Mouse (Mus musculus): ENCODE data around the gene Ajm1. TPM values are rescaled to one million over a fixed set of nuclear protein-coding genes. Genes with fewer than 3 reads are reported as not detected.

Ajm1 gene
- polyA plus RNA-seq, 1 experiment from 2014 or later: 2.2 TPM

GRCm38 (mm10) chr2:25551186-25551585, 30.4 kb downstream of the Ajm1 start:
- no peaks in the 10 kb centered on the region for H3K27me3 ChIP-seq (replicated peaks; ENCODE audit: control insufficient read depth, insufficient read depth, low read length)
- peaks cover 5% of the 10 kb centered on the region; the same call in 1 of the 2 replicates for H3K4me1 ChIP-seq (ENCODE audit: control insufficient read depth, insufficient read depth, low read length)
- H3K36me3 ChIP-seq (ENCODE audit: control insufficient read depth, insufficient read depth, low read length): no peaks in the 10 kb centered on the region
- no peak overlapping the region for H3K4me3 ChIP-seq (ENCODE audit: low read depth, low read length)
- ATAC-seq: no peak
- H3K27ac ChIP-seq (ENCODE audit: low read depth, low read length): no peak overlapping the region
- no peak overlapping the region for H3K9ac ChIP-seq (ENCODE audit: low read length)
- peak; percentile 39 for DNase-seq (ENCODE audit: low spot score)
- no peaks in the 10 kb centered on the region for H3K9me3 ChIP-seq (replicated peaks; ENCODE audit: control insufficient read depth, low read length)
- WGBS: 35% methylated on average over 5 of the region's 5 CpGs
- no peak overlapping the region for H3K4me2 ChIP-seq (ENCODE audit: low read length)

GRCm38 (mm10) chr2:25549021-25549991, 32.3 kb downstream of the Ajm1 start:
- Histone ChIP-seq H3K4me3 (ENCODE audit: low read depth, low read length) (no peak overlapping the region), H3K4me2 (ENCODE audit: low read length) (no peak overlapping the region), H3K9me3 (replicated peaks; ENCODE audit: control insufficient read depth, low read length) (no peaks in the 10 kb centered on the region), H3K4me1 (ENCODE audit: control insufficient read depth, insufficient read depth, low read length) (peaks cover 12% of the 10 kb centered on the region), H3K27ac (ENCODE audit: low read depth, low read length) (no peak overlapping the region), H3K36me3 (ENCODE audit: control insufficient read depth, insufficient read depth, low read length) (no peaks in the 10 kb centered on the region), H3K27me3 (replicated peaks; ENCODE audit: control insufficient read depth, insufficient read depth, low read length) (no peaks in the 10 kb centered on the region), H3K9ac (ENCODE audit: low read length) (no peak overlapping the region)
- ATAC-seq (no peak), DNase-seq (ENCODE audit: low spot score) (no peak)
- 80% methylated on average over 9 of the region's 9 CpGs for WGBS

- 3% methylated on average over 35 of the region's 48 CpGs for WGBS
- H3K4me1 ChIP-seq (ENCODE audit: control insufficient read depth, insufficient read depth, low read length): peaks cover 12% of the 10 kb centered on the region
- H3K36me3 ChIP-seq (ENCODE audit: control insufficient read depth, insufficient read depth, low read length): no peaks in the 10 kb centered on the region
- no peaks in the 10 kb centered on the region for H3K9me3 ChIP-seq (replicated peaks; ENCODE audit: control insufficient read depth, low read length)
- DNase-seq (ENCODE audit: low spot score) (peak; percentile 99), ATAC-seq (peak; percentile 100)
- peak within 1 kb of the TSS; percentile 78 for H3K9ac ChIP-seq (ENCODE audit: low read length)
- no peaks in the 10 kb centered on the region for H3K27me3 ChIP-seq (replicated peaks; ENCODE audit: control insufficient read depth, insufficient read depth, low read length)
- no peak within 1 kb of the TSS; the same call in 1 of the 2 replicates for H3K27ac ChIP-seq (ENCODE audit: low read depth, low read length)
- peak within 1 kb of the TSS; percentile 77 for H3K4me2 ChIP-seq (ENCODE audit: low read length)
- H3K4me3 ChIP-seq (ENCODE audit: low read depth, low read length): peak within 1 kb of the TSS; percentile 68
Observed at GRCm38 (mm10) chr2:25546811-25547491, 34.6 kb downstream of the Ajm1 start, which contains the start of gene Traf2. Traf2 (minus strand) TSS chr2:25546940.

GRCm38 (mm10) chr2:25545996-25546810, 35.4 kb downstream of the Ajm1 start:
- Histone ChIP-seq H3K4me3 (ENCODE audit: low read depth, low read length) (peak overlapping the region; percentile 68), H3K36me3 (ENCODE audit: control insufficient read depth, insufficient read depth, low read length) (no peaks in the 10 kb centered on the region), H3K9ac (ENCODE audit: low read length) (peak overlapping the region; percentile 78), H3K4me1 (ENCODE audit: control insufficient read depth, insufficient read depth, low read length) (peaks cover 12% of the 10 kb centered on the region), H3K4me2 (ENCODE audit: low read length) (peak overlapping the region; percentile 77), H3K27ac (ENCODE audit: low read depth, low read length) (no peak overlapping the region; the same call in 1 of the 2 replicates), H3K27me3 (replicated peaks; ENCODE audit: control insufficient read depth, insufficient read depth, low read length) (no peaks in the 10 kb centered on the region), H3K9me3 (replicated peaks; ENCODE audit: control insufficient read depth, low read length) (no peaks in the 10 kb centered on the region)
- DNase-seq (ENCODE audit: low spot score) (no peak), ATAC-seq (peak; percentile 66)
- WGBS: 11% methylated on average over 31 of the region's 43 CpGs

GRCm38 (mm10) chr2:25541644-25542367, 39.8 kb downstream of the Ajm1 start:
- peaks cover 8% of the 10 kb centered on the region for H3K4me1 ChIP-seq (ENCODE audit: control insufficient read depth, insufficient read depth, low read length)

GRCm38 (mm10) chr2:25540541-25540948, 41.0 kb downstream of the Ajm1 start:
- Histone ChIP-seq H3K9me3 (replicated peaks; ENCODE audit: control insufficient read depth, low read length) (no peaks in the 10 kb centered on the region), H3K36me3 (ENCODE audit: control insufficient read depth, insufficient read depth, low read length) (peaks cover 27% of the 10 kb centered on the region), H3K9ac (ENCODE audit: low read length) (no peak overlapping the region), H3K27ac (ENCODE audit: low read depth, low read length) (no peak overlapping the region), H3K4me3 (ENCODE audit: low read depth, low read length) (no peak overlapping the region), H3K27me3 (replicated peaks; ENCODE audit: control insufficient read depth, insufficient read depth, low read length) (no peaks in the 10 kb centered on the region), H3K4me1 (ENCODE audit: control insufficient read depth, insufficient read depth, low read length) (peaks cover 2% of the 10 kb centered on the region; the same call in 1 of the 2 replicates), H3K4me2 (ENCODE audit: low read length) (no peak overlapping the region)
- 100% methylated on average over 4 of the region's 4 CpGs for WGBS
- no peak for ATAC-seq
- no peak for DNase-seq (ENCODE audit: low spot score)

More at GRCm38 (mm10) chr2:25541644-25542367, 39.8 kb downstream of the Ajm1 start:
- H3K27me3 ChIP-seq (replicated peaks; ENCODE audit: control insufficient read depth, insufficient read depth, low read length): no peaks in the 10 kb centered on the region
- ATAC-seq (no peak), DNase-seq (ENCODE audit: low spot score) (no peak)
- H3K9ac ChIP-seq (ENCODE audit: low read length): no peak overlapping the region
- no peaks in the 10 kb centered on the region for H3K9me3 ChIP-seq (replicated peaks; ENCODE audit: control insufficient read depth, low read length)
- H3K36me3 ChIP-seq (ENCODE audit: control insufficient read depth, insufficient read depth, low read length): peaks cover 15% of the 10 kb centered on the region
- H3K4me3 ChIP-seq (ENCODE audit: low read depth, low read length): no peak overlapping the region
- no peak overlapping the region for H3K4me2 ChIP-seq (ENCODE audit: low read length)
- H3K27ac ChIP-seq (ENCODE audit: low read depth, low read length): no peak overlapping the region
- WGBS: 86% methylated on average over 10 of the region's 10 CpGs

GRCm38 (mm10) chr2:25536531-25536930, 45.0 kb downstream of the Ajm1 start:
- no peaks in the 10 kb centered on the region for H3K9me3 ChIP-seq (replicated peaks; ENCODE audit: control insufficient read depth, low read length)
- peaks cover 45% of the 10 kb centered on the region for H3K36me3 ChIP-seq (ENCODE audit: control insufficient read depth, insufficient read depth, low read length)

GRCm38 (mm10) chr2:25534866-25535182, 46.7 kb downstream of the Ajm1 start:
- H3K27me3 ChIP-seq (replicated peaks; ENCODE audit: control insufficient read depth, insufficient read depth, low read length): no peaks in the 10 kb centered on the region
- no peak overlapping the region for H3K4me2 ChIP-seq (ENCODE audit: low read length)
- ATAC-seq (no peak), DNase-seq (ENCODE audit: low spot score) (no peak)
- peaks cover 56% of the 10 kb centered on the region for H3K36me3 ChIP-seq (ENCODE audit: control insufficient read depth, insufficient read depth, low read length)
- no peak overlapping the region for H3K4me3 ChIP-seq (ENCODE audit: low read depth, low read length)
- H3K27ac ChIP-seq (ENCODE audit: low read depth, low read length): no peak overlapping the region
- H3K9me3 ChIP-seq (replicated peaks; ENCODE audit: control insufficient read depth, low read length): no peaks in the 10 kb centered on the region
- WGBS: 100% methylated on average over 2 of the region's 2 CpGs
- no peak overlapping the region for H3K9ac ChIP-seq (ENCODE audit: low read length)
- no peaks in the 10 kb centered on the region for H3K4me1 ChIP-seq (ENCODE audit: control insufficient read depth, insufficient read depth, low read length)

More at GRCm38 (mm10) chr2:25536531-25536930, 45.0 kb downstream of the Ajm1 start:
- no peaks in the 10 kb centered on the region for H3K27me3 ChIP-seq (replicated peaks; ENCODE audit: control insufficient read depth, insufficient read depth, low read length)
- WGBS: 93% methylated on average over 8 of the region's 8 CpGs
- H3K4me3 ChIP-seq (ENCODE audit: low read depth, low read length): no peak overlapping the region
- no peak overlapping the region for H3K9ac ChIP-seq (ENCODE audit: low read length)
- no peaks in the 10 kb centered on the region for H3K4me1 ChIP-seq (ENCODE audit: control insufficient read depth, insufficient read depth, low read length)
- no peak overlapping the region for H3K27ac ChIP-seq (ENCODE audit: low read depth, low read length)
- DNase-seq (ENCODE audit: low spot score) (no peak), ATAC-seq (no peak)
- no peak overlapping the region for H3K4me2 ChIP-seq (ENCODE audit: low read length)
